Mouse (Mus musculus) E14TG2a.4 (cell line): ENCODE data around the gene Selenok.

ENCODE experiments used
- CTCF ChIP-seq: conservative IDR thresholded peaks from 2 replicates; pipeline ENCODE4 v1.5.1; 2014; ENCODE audit warnings: low read length
- NANOG ChIP-seq: IDR thresholded peaks from 2 replicates; pipeline ENCODE4 v1.6.1; 2014; ENCODE audit warnings: borderline replicate concordance, low read length, mixed read lengths
- POU5F1 ChIP-seq: IDR thresholded peaks from 2 replicates; pipeline ENCODE4 v1.6.1; 2014; ENCODE audit warnings: low read length, borderline replicate concordance

DNA sequence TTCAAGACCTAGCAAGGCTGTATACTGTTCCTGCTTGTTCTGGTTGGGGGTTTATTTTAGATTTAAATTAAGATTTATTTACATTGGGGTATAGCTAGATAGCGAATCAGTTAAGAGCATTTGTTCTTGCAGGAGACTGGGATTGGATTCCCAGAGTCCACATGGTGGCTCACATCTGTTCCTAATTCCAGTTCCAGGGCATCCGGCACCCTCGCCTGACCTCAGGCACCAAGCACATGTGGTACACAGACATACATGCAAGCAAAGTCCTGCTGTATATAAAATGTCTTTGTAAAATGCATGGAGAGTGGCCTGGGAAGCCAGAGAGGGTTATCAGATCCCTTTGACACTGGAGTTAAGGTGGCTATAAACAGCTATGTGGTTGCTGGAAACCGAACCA is 26.9 kb downstream of the Selenok start:
- TF ChIP-seq CTCF (no peak), NANOG (no peak), POU5F1 (no peak)
